Comparison of ENCODE assay signal across 8 mouse cellular contexts in genomic region chr15:101173421-101174211, GRCm38 (mm10). TPM values are rescaled to one million over a fixed set of nuclear protein-coding genes. Genes with fewer than 3 reads are reported as not detected.
DNase-seq lines count a peak whose midpoint lies in the region; ATAC-seq and TF ChIP-seq lines count a peak whose summit lies in the region.

Gene Acvr1b, plus strand, starts transcription at chr15:101174067.

- peak within 1 kb of the TSS; percentile 35 for H3K27ac ChIP-seq in bone marrow macrophage, adult 2 months (ENCODE audit: insufficient read depth, low read depth, low read length)
- H3K27ac ChIP-seq in embryonic facial prominence, embryonic 15.5 days (replicated peaks), result peak within 1 kb of the TSS; percentile 81
- H3K27ac ChIP-seq in heart, embryonic 11.5 days (ENCODE audit: low read depth, low read length), result peak within 1 kb of the TSS; percentile 58
- peak within 1 kb of the TSS; percentile 73 for H3K27ac ChIP-seq in kidney, embryonic 15.5 days
- H3K27ac ChIP-seq in limb, embryonic 15.5 days, result peak within 1 kb of the TSS; percentile 82
- H3K27ac ChIP-seq in midbrain, postnatal 0 days (ENCODE audit: low read depth, low read length), result peak within 1 kb of the TSS; percentile 85

- peaks cover 23% of the 10 kb centered on the region for H3K4me1 ChIP-seq in bone marrow macrophage, adult 2 months (ENCODE audit: control insufficient read depth, insufficient read depth, low read length)
- H3K4me1 ChIP-seq in embryonic facial prominence, embryonic 15.5 days, result peaks cover 40% of the 10 kb centered on the region
- H3K4me1 ChIP-seq in heart, embryonic 11.5 days (ENCODE audit: control insufficient read depth, insufficient read depth, low read length), result peaks cover 34% of the 10 kb centered on the region
- peaks cover 38% of the 10 kb centered on the region for H3K4me1 ChIP-seq in kidney, embryonic 15.5 days
- H3K4me1 ChIP-seq in limb, embryonic 15.5 days, result peaks cover 40% of the 10 kb centered on the region
- peaks cover 3% of the 10 kb centered on the region; the same call in 1 of the 2 replicates for H3K4me1 ChIP-seq in midbrain, postnatal 0 days (ENCODE audit: insufficient read depth, low read length)

- no peak for TF ChIP-seq CTCF in bone marrow macrophage, adult 2 months (IDR thresholded peaks at IDR 0.05; ENCODE audit: low read depth, low read length)
- TF ChIP-seq CTCF in midbrain, postnatal 0 days (IDR thresholded peaks at IDR 0.05), result 0 out of 2 replicates have a peak, but pooled peaks have one; percentile 16

- peak; percentile 92 for ATAC-seq in embryonic facial prominence, embryonic 15.5 days (ENCODE audit: insufficient number of reproducible peaks, low FRiP score, low TSS enrichment, low read depth)
- peak; percentile 87 for ATAC-seq in heart, embryonic 11.5 days (replicated peaks; ENCODE audit: insufficient number of reproducible peaks, low FRiP score, low TSS enrichment)
- ATAC-seq in kidney, embryonic 15.5 days (replicated peaks; ENCODE audit: low FRiP score), result peak; percentile 91
- peak; percentile 88 for ATAC-seq in limb, embryonic 15.5 days (ENCODE audit: insufficient number of reproducible peaks, low FRiP score, low TSS enrichment, low read depth)
- peak; percentile 91 for ATAC-seq in midbrain, postnatal 0 days (ENCODE audit: low FRiP score)

- peak within 1 kb of the TSS; percentile 97 for H3K4me3 ChIP-seq in bone marrow macrophage, adult 2 months (ENCODE audit: insufficient read depth, low read length)
- peak within 1 kb of the TSS; percentile 83 for H3K4me3 ChIP-seq in embryonic facial prominence, embryonic 15.5 days (replicated peaks)
- peak within 1 kb of the TSS; percentile 83 for H3K4me3 ChIP-seq in heart, embryonic 11.5 days (ENCODE audit: low read depth, low read length)
- H3K4me3 ChIP-seq in kidney, embryonic 15.5 days (replicated peaks), result peak within 1 kb of the TSS; percentile 71
- peak within 1 kb of the TSS; percentile 84 for H3K4me3 ChIP-seq in limb, embryonic 15.5 days
- H3K4me3 ChIP-seq in midbrain, postnatal 0 days (ENCODE audit: low read depth, low read length), result peak within 1 kb of the TSS; percentile 88

- no peak for TF ChIP-seq POLR2A in bone marrow macrophage, adult 2 months (IDR thresholded peaks at IDR 0.05; ENCODE audit: borderline replicate concordance, low read depth, low read length)

- peak; percentile 93 for DNase-seq in A20 (ENCODE audit: low read depth, low spot score)
- peak; percentile 96 for DNase-seq in midbrain, postnatal 0 days (ENCODE audit: low spot score)
- peak; percentile 63 to 82 for DNase-seq in spleen, postnatal 10 days (ENCODE audit: low spot score in 2 of 2)

- H3K9ac ChIP-seq in embryonic facial prominence, embryonic 15.5 days, result peak within 1 kb of the TSS; percentile 82
- H3K9ac ChIP-seq in heart, embryonic 11.5 days (ENCODE audit: low read depth, low read length), result peak within 1 kb of the TSS; percentile 90
- peak within 1 kb of the TSS; percentile 90 for H3K9ac ChIP-seq in kidney, embryonic 15.5 days
- H3K9ac ChIP-seq in limb, embryonic 15.5 days, result peak within 1 kb of the TSS; percentile 89
- H3K9ac ChIP-seq in midbrain, postnatal 0 days (replicated peaks; ENCODE audit: low read length, poor library complexity, severe bottlenecking), result peak within 1 kb of the TSS; percentile 95

- H3K9me3 ChIP-seq in embryonic facial prominence, embryonic 15.5 days (replicated peaks), result no peaks in the 10 kb centered on the region
- H3K9me3 ChIP-seq in heart, embryonic 11.5 days (replicated peaks; ENCODE audit: control insufficient read depth, low read length), result no peaks in the 10 kb centered on the region
- no peaks in the 10 kb centered on the region for H3K9me3 ChIP-seq in kidney, embryonic 15.5 days (replicated peaks)
- no peaks in the 10 kb centered on the region for H3K9me3 ChIP-seq in limb, embryonic 15.5 days
- no peaks in the 10 kb centered on the region for H3K9me3 ChIP-seq in midbrain, postnatal 0 days (ENCODE audit: low read length)

- no peaks in the 10 kb centered on the region for H3K27me3 ChIP-seq in embryonic facial prominence, embryonic 15.5 days
- H3K27me3 ChIP-seq in heart, embryonic 11.5 days (ENCODE audit: control insufficient read depth, insufficient read depth, low read length), result no peaks in the 10 kb centered on the region
- H3K27me3 ChIP-seq in kidney, embryonic 15.5 days, result no peaks in the 10 kb centered on the region; the same call in 1 of the 2 replicates
- no peaks in the 10 kb centered on the region for H3K27me3 ChIP-seq in limb, embryonic 15.5 days
- H3K27me3 ChIP-seq in midbrain, postnatal 0 days (ENCODE audit: insufficient read depth, low read length), result no peaks in the 10 kb centered on the region

- under 1% methylated on average over 52 of the region's 87 CpGs for WGBS in embryonic facial prominence, embryonic 15.5 days
- WGBS in heart, embryonic 11.5 days (ENCODE audit: insufficient replicate concordance), result under 1% methylated on average over 37 of the region's 87 CpGs
- WGBS in kidney, embryonic 15.5 days, result under 1% methylated on average over 46 of the region's 87 CpGs
- 1% methylated on average over 46 of the region's 87 CpGs for WGBS in limb, embryonic 15.5 days
- under 1% methylated on average over 34 of the region's 87 CpGs for WGBS in midbrain, postnatal 0 days

- H3K4me2 ChIP-seq in embryonic facial prominence, embryonic 15.5 days (replicated peaks), result peak within 1 kb of the TSS; percentile 82
- H3K4me2 ChIP-seq in heart, embryonic 11.5 days, result peak within 1 kb of the TSS; percentile 97
- peak within 1 kb of the TSS; percentile 91 for H3K4me2 ChIP-seq in kidney, embryonic 15.5 days
- peak within 1 kb of the TSS; percentile 78 for H3K4me2 ChIP-seq in limb, embryonic 15.5 days
- peak within 1 kb of the TSS; percentile 88 for H3K4me2 ChIP-seq in midbrain, postnatal 0 days (ENCODE audit: low read depth, low read length, poor library complexity, severe bottlenecking)

- H3K36me3 ChIP-seq in embryonic facial prominence, embryonic 15.5 days, result no peaks in the 10 kb centered on the region
- H3K36me3 ChIP-seq in heart, embryonic 11.5 days (ENCODE audit: control insufficient read depth, insufficient read depth, low read length), result no peaks in the 10 kb centered on the region
- no peaks in the 10 kb centered on the region for H3K36me3 ChIP-seq in kidney, embryonic 15.5 days
- H3K36me3 ChIP-seq in limb, embryonic 15.5 days, result no peaks in the 10 kb centered on the region
- no peaks in the 10 kb centered on the region for H3K36me3 ChIP-seq in midbrain, postnatal 0 days (ENCODE audit: insufficient read depth, low read length)

RNA-seq across cellular contexts. Expression of gene Acvr1b, which starts in this region (rescaled TPM):
- 20.2 and 22.3 TPM in 2 replicates for polyA plus RNA-seq in bone marrow macrophage, adult 2 months (2012; ENCODE audit: insufficient read depth, insufficient read length, missing spikeins)
- polyA plus RNA-seq in embryonic facial prominence, embryonic 15.5 days (2015; fragmentation: Nextera tagmentation; extraction: Ambion mirVana), result 10.5 and 11.4 TPM in 2 replicates
- 8.0 and 8.9 TPM in 2 replicates for polyA plus RNA-seq in heart, embryonic 11.5 days (2014; fragmentation: Nextera tagmentation; extraction: Ambion mirVana)
- polyA plus RNA-seq in kidney, embryonic 15.5 days (2015; fragmentation: Nextera tagmentation; extraction: Ambion mirVana), result 6.2 and 6.4 TPM in 2 replicates
- 8.4 and 10.9 TPM in 2 replicates for polyA plus RNA-seq in limb, embryonic 15.5 days (2015; fragmentation: Nextera tagmentation; extraction: Ambion mirVana)
- 77.8 and 86.8 TPM in 2 replicates for total RNA-seq in midbrain, postnatal 0 days (2014; rRNA removed)
- polyA plus RNA-seq in midbrain, postnatal 0 days (2015; fragmentation: Nextera tagmentation; extraction: Ambion mirVana), result 15.2 and 15.8 TPM in 2 replicates

Comparison
In these comparisons a context has a peak if more than half of its experiments do, and no peak if none do; other contexts are left out.
1. Peak in every context shown above with its lines: DNase-seq, ATAC-seq, H3K4me3 ChIP-seq and H3K27ac ChIP-seq.
2. H3K27ac ChIP-seq: peak in every context shown above with its lines; median percentile 85 in midbrain, postnatal 0 days; 82 in limb, embryonic 15.5 days; 81 in embryonic facial prominence, embryonic 15.5 days; 73 in kidney, embryonic 15.5 days; 58 in heart, embryonic 11.5 days; 35 in bone marrow macrophage, adult 2 months.